Mouse (Mus musculus) telencephalon, adult 2 months (tissue): ENCODE results near the gene Iffo2.

Experiments used
- DNase-seq: peaks from one replicate; pipeline ENCODE4 v3.0.0-alpha.2; 2011; ENCODE audit warnings: low read depth, low spot score

Iffo2 gene

GRCm38 (mm10) chr4:139640333-139640732, 110.0 kb downstream of the Iffo2 start:
- DNase-seq = no peak

- DNase-seq = no peak
Measured at GRCm38 (mm10) chr4:139640775-139641174, 110.4 kb downstream of the Iffo2 start.

GRCm38 (mm10) chr4:139641829-139642425, 111.6 kb downstream of the Iffo2 start:
- no peak for DNase-seq

DNA sequence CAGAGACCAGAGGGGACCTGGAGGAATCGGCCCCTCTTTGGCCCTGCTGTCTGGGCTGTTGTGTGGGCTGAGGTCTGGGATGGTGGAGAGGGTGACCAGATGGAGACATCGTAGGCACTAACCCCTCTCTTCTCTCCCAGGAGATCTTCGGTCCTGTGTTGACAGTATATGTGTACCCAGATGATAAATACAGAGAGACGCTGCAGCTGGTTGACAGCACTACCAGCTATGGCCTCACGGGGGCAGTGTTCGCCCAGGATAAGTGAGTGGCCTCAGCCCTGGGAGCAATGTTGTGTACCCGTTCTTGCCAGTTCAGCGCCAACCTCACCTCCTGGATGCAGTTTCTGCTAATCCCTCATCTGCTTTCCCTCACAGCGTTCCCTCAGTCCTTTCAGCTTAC, 113.6 kb downstream of the Iffo2 start:
- peak; percentile 19 for DNase-seq

DNA sequence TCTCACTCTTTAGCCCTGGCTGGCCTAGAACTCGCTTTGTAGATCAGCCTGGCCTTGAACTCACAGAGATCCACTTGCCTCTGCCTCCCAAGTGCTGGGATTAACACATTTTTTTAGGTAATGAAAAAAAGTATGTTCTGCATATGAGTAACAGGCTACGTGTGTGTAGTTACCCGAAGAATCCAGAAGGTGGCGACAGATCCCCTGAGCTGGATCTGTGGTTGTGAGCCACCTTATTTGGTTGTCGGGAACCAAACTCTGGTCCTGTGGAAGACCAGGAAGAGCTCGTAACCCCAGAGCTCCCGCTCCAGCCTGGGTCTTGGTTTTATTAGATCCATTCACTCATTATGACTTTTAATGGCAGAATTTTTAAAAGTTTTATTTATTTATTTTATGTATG, 116.6 kb downstream of the Iffo2 start:
- DNase-seq = no peak

- no peak for DNase-seq
Measured at GRCm38 (mm10) chr4:139650086-139650743, 119.9 kb downstream of the Iffo2 start.

DNA sequence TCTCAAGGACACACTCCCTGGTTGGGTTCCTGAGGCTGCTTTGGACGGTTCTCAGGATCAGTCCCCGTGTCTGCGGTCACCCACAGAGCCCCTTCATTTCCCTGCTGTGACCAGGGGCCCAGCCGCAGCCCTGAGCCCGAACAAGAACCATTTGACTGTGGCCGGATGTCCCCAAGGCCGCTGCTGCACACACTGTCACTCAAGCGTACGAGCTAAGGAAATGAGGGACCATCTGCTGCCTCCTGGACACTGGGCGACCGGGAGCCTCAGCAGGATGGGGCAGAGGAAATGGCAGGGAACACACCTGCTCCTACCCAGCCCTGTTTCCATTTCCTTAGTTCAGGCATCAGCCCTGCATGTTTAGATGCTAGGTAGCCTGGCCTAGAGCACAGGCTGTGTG, 120.6 kb downstream of the Iffo2 start:
- DNase-seq = no peak

DNA sequence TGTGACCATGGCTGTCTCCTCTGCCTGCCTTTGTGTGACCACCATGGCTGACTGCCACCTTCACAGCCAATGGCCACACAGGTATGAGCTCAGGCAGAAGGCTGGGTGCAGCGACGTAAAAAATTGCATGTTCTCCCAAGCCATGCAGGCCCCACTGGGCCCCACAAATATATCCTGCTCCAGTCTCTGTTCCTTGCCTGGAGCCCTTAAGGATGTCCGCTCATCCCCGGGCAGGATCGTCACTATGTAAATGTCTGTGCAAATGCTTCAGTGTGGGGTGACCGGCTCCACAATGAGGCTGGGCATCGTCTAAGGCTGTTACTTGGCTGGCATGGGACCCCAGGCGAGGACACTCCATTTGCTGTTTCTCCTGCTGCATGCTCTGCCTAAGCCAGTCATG, 122.9 kb downstream of the Iffo2 start, which contains the start of gene Tas1r2:
Tas1r2 (plus strand) TSS at position 301 of the 400 bp plus-strand sequence.
- no peak for DNase-seq

GRCm38 (mm10) chr4:139661897-139662296, 131.5 kb downstream of the Iffo2 start:
- DNase-seq = no peak

DNA sequence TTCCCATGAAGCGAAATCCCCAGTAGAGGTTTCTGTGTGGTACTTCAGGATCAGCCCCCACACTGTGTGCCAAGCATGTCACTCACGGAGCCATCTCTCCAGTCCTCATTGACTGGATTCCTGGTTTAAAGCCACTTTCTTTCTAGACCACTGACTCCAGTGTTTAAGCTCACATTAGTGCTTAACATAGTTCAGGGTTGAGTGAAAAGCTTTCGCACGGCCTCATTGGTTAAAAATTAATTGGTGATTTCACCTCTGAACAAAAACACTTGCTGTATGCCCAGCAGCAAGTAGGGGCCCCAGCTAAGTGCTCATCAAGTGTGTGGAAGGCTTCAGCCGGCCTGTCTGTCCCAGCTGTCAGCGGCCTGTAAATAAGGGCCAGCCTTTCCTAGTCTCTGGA, 137.3 kb downstream of the Iffo2 start:
- DNase-seq = no peak

GRCm38 (mm10) chr4:139669847-139670246, 139.5 kb downstream of the Iffo2 start:
- DNase-seq = peak; percentile 10
